Mouse (Mus musculus) neural tube, embryonic 13.5 days (tissue): ENCODE measurements around the gene Vps26c. TPM values are rescaled to one million over a fixed set of nuclear protein-coding genes. Genes with fewer than 3 reads are reported as not detected.

Experiments used
- ATAC-seq: fragments of 200-750 bp; cut with Nextera tagmentation; 2 replicates; pipeline ENCODE4 v1.8.0; 2017; ENCODE audit warnings: low read depth, mild to moderate bottlenecking, moderate TSS enrichment, moderate library complexity
- H3K27ac ChIP-seq: fragments of 300-500 bp; sonication (generic); replicated peaks from 2 replicates; pipeline ENCODE4 v1.5.1; 2015; ENCODE audit warnings: moderate library complexity, mild to moderate bottlenecking, inconsistent platforms
- H3K27me3 ChIP-seq: fragments of 300-500 bp; sonication (generic); 2 replicates; pipeline ENCODE4 v1.6.1; 2015; ENCODE audit warnings: mild to moderate bottlenecking, inconsistent platforms
- H3K36me3 ChIP-seq: fragments of 300-500 bp; sonication (generic); 2 replicates; pipeline ENCODE4 v1.6.1; 2015; ENCODE audit warnings: mild to moderate bottlenecking, inconsistent platforms
- H3K4me1 ChIP-seq: fragments of 300-500 bp; sonication (generic); replicated peaks from 2 replicates; pipeline ENCODE4 v1.6.1; 2015; ENCODE audit warnings: inconsistent platforms
- H3K4me2 ChIP-seq: fragments of 300-500 bp; sonication (generic); 2 replicates; pipeline ENCODE4 v1.6.1; 2015; ENCODE audit warnings: inconsistent platforms, mild to moderate bottlenecking, moderate library complexity
- H3K4me3 ChIP-seq: fragments of 300-500 bp; sonication (generic); 2 replicates; pipeline ENCODE4 v1.5.1; 2015; ENCODE audit warnings: mild to moderate bottlenecking, inconsistent platforms
- H3K9ac ChIP-seq: fragments of 300-500 bp; sonication (generic); 2 replicates; pipeline ENCODE4 v1.6.1; 2015; ENCODE audit warnings: moderate library complexity, mild to moderate bottlenecking, inconsistent platforms
- H3K9me3 ChIP-seq: fragments of 300-500 bp; sonication (generic); 2 replicates; pipeline ENCODE4 v1.6.1; 2016; ENCODE audit warnings: inconsistent platforms
- WGBS: fragments of 180-500 bp; shearing (Covaris S2); methylation state at CpG from one replicate; pipeline ENCODE4 v1.1.7; 2015; 5-methylcytosine and 5-hydroxymethylcytosine counted together
- polyA plus RNA-seq: library from polyadenylated mRNA; unstranded; fragments of >200 nt; fragmentation: Nextera tagmentation; extraction: Ambion mirVana; gene quantifications from 2 replicates; pipeline ENCODE4 v1.2.1, GENCODE M21; 2015

Vps26c gene
- polyA plus RNA-seq, 1 experiment from 2014 or later, result 74.6 TPM

DNA sequence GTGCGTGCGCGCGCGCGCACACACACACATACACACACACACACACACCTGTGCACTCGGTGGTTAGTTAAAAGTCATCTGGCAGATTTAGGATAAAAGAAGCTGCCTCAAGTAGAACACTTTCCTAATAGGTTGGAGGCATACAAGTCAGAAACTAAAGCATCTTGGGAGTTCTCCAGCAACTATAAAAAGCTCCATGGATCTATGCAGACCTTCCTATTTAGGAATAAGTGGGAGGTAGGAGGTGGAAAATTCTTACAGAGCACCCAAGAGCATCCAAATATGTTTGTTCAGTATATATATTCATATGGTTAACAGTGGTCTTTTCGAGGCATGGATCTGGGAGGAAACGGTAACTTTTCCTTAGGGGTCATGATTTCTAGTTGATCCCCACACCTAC, 13.5 kb upstream of the Vps26c start:
- no peaks in the 10 kb centered on the region for H3K9me3 ChIP-seq

DNA sequence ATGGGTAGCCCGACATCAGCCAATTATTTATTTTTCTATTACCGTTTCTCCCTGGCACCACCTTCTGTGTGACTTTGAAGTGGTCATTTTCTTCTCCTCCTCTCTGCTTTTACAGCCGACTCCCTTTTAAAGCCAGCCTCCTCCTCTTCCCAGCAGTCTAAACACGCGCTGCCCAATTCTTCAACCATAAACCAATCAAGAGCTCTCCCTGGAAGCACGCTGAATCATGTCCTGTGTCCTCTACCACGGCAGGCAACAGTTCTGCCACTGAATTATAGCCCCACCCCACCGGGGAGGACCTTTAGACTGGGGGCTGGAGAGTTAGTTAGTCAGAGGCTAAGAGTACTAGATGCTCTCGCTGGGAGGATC, 10.5 kb upstream of the Vps26c start:
- Histone ChIP-seq H3K4me1 (no peaks in the 10 kb centered on the region; the same call in 1 of the 2 replicates), H3K27ac (no peak overlapping the region), H3K27me3 (no peaks in the 10 kb centered on the region), H3K4me2 (no peak overlapping the region), H3K9me3 (no peaks in the 10 kb centered on the region), H3K4me3 (no peak overlapping the region), H3K36me3 (no peaks in the 10 kb centered on the region), H3K9ac (no peak overlapping the region)
- WGBS, result 9% methylated on average over 9 of the region's 9 CpGs
- no peak for ATAC-seq

More for the DNA sequence above, 13.5 kb upstream of the Vps26c start:
- H3K4me3 ChIP-seq, result no peak overlapping the region
- H3K36me3 ChIP-seq, result no peaks in the 10 kb centered on the region
- H3K9ac ChIP-seq, result no peak overlapping the region
- 97% methylated on average over 9 of the region's 9 CpGs for WGBS
- no peaks in the 10 kb centered on the region for H3K27me3 ChIP-seq
- no peak for ATAC-seq
- H3K4me2 ChIP-seq, result no peak overlapping the region
- no peaks in the 10 kb centered on the region; the same call in 1 of the 2 replicates for H3K4me1 ChIP-seq
- H3K27ac ChIP-seq, result no peak overlapping the region

DNA sequence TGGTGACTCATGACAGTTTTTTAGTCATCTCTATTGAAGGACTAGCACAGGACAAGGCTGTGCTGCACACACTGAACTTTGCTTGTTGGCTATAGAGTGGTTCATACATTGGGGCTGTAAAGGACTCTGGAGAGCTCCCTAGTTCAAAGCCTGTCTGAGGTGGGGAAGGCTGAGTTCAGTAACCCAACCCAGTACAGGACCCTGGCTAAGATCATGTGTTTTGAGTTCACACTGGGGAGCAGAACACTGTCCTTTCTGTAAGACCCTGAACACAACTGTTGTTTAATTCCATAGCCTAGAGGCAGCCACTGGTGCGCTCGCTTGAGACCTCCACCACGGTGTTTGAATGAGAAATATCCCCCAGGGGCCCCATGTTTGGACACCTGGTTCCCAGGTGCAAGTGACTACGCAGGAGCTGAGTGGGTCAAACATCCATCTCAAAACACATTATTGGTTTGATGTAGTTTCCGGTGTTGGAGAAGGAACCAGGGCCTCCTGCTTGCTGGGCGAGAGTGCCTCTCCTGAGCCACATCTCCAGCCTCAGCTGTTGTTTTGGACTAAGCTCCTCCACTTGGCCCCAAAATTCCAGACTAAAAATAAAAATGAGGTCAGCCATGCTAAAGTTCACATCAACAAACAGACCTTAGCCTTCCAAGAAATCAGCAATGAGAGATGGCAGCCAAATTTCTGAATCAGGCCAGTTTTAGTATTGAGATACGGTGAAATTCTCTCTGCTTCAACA, 10.0 kb upstream of the Vps26c start:
- WGBS, result 63% methylated on average over 7 of the region's 7 CpGs
- Histone ChIP-seq H3K4me1 (no peaks in the 10 kb centered on the region; the same call in 1 of the 2 replicates), H3K36me3 (no peaks in the 10 kb centered on the region), H3K4me2 (no peak overlapping the region), H3K27me3 (no peaks in the 10 kb centered on the region), H3K4me3 (no peak overlapping the region), H3K9ac (no peak overlapping the region), H3K9me3 (no peaks in the 10 kb centered on the region), H3K27ac (no peak overlapping the region)
- ATAC-seq, result no peak

DNA sequence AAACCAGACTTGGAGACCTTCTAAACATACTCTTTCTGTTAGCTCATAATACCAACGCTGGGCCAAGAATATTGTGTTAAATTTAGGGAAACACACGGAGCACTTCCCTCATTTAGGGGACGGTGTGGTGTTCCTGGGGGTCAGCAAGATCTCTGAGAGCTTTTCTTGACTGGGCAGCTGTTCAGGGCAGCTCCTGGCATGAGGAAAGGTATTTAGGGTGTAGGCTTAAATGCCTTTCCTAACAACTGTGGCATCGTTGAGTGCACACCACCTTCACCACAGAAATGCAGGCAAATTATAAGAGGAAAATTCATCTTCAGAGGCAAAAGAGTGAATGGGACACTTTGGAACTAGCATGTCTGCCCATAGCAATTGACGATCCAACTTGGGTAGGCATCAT, 9.1 kb upstream of the Vps26c start:
- no peak for ATAC-seq
- WGBS, result 87% methylated on average over 5 of the region's 5 CpGs
- Histone ChIP-seq H3K27me3 (no peaks in the 10 kb centered on the region), H3K27ac (no peak overlapping the region), H3K4me1 (no peaks in the 10 kb centered on the region; the same call in 1 of the 2 replicates), H3K4me3 (no peak overlapping the region), H3K36me3 (no peaks in the 10 kb centered on the region), H3K9ac (no peak overlapping the region), H3K9me3 (no peaks in the 10 kb centered on the region), H3K4me2 (no peak overlapping the region)

DNA sequence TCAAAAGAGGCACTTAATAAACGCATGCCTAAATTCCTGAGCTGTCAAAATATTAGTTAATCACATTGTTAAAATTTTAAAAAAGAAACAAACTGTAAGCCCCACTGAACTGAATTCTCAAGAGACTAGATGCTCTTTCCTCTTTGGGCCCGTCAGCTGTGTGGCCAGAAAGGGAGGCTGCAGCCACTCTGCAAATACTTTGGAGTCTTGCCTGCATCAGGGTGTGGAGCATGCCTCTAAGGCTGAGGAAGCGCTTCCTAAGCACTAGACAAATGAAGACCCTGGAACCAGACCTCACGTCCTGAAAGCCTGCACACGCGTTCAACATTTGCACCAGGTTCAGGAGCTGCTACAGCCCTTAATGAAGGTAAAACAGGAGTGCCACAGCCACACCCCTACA, 7.0 kb upstream of the Vps26c start:
- Histone ChIP-seq H3K4me3 (no peak overlapping the region), H3K9me3 (no peaks in the 10 kb centered on the region), H3K4me1 (no peaks in the 10 kb centered on the region; the same call in 1 of the 2 replicates), H3K27ac (no peak overlapping the region), H3K4me2 (no peak overlapping the region), H3K9ac (no peak overlapping the region), H3K36me3 (no peaks in the 10 kb centered on the region), H3K27me3 (no peaks in the 10 kb centered on the region)
- 85% methylated on average over 6 of the region's 6 CpGs for WGBS
- ATAC-seq, result no peak

- no peak overlapping the region for H3K4me3 ChIP-seq
- H3K9me3 ChIP-seq, result no peaks in the 10 kb centered on the region
- no peak overlapping the region for H3K27ac ChIP-seq
- peaks cover 11% of the 10 kb centered on the region for H3K4me1 ChIP-seq
- no peak overlapping the region for H3K9ac ChIP-seq
- no peaks in the 10 kb centered on the region for H3K27me3 ChIP-seq
- whole genome bisulfite sequencing, result 80% methylated on average over 4 of the region's 4 CpGs
- no peak for ATAC-seq
- H3K36me3 ChIP-seq, result no peaks in the 10 kb centered on the region
- no peak overlapping the region for H3K4me2 ChIP-seq
Measured at GRCm38 (mm10) chr16:94531268-94531667, 4.6 kb upstream of the Vps26c start.

GRCm38 (mm10) chr16:94527546-94527945, 916 bp upstream of the Vps26c start:
- H3K27me3 ChIP-seq, result no peaks in the 10 kb centered on the region
- H3K9ac ChIP-seq, result peak overlapping the region; percentile 86
- no peak for ATAC-seq
- no peaks in the 10 kb centered on the region for H3K9me3 ChIP-seq
- 68% methylated on average over 3 of the region's 3 CpGs for WGBS
- H3K27ac ChIP-seq, result peak overlapping the region; percentile 95
- peaks cover 35% of the 10 kb centered on the region for H3K4me1 ChIP-seq
- no peaks in the 10 kb centered on the region for H3K36me3 ChIP-seq
- H3K4me2 ChIP-seq, result peak overlapping the region; percentile 70
- peak overlapping the region; percentile 90 for H3K4me3 ChIP-seq

DNA sequence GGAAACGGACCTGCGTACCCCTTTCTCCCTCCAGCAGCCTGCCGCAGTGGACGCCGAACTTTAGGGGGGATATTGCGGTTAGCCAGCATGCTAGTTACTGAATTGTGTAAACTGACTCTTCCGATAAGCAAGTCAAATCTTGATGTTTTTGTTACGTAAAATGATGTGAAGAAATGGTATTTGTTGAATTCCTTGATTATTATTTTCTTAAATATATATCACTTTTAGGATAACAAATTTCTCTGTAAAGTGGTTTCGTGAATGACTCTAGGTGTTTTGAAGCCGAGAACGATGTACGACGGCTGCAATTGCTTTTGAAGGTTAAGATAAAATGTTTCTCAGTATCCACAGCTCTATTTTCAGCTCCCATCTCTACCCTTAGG, 513 bp upstream of the Vps26c start:
- WGBS, result 8% methylated on average over 13 of the region's 13 CpGs
- H3K4me2 ChIP-seq, result peak overlapping the region; percentile 70
- peaks cover 35% of the 10 kb centered on the region for H3K4me1 ChIP-seq
- peak overlapping the region; percentile 90 for H3K4me3 ChIP-seq
- H3K27me3 ChIP-seq, result no peaks in the 10 kb centered on the region
- no peak for ATAC-seq
- H3K27ac ChIP-seq, result peak overlapping the region; percentile 95
- peak overlapping the region; percentile 86 for H3K9ac ChIP-seq
- no peaks in the 10 kb centered on the region for H3K36me3 ChIP-seq
- H3K9me3 ChIP-seq, result no peaks in the 10 kb centered on the region

DNA sequence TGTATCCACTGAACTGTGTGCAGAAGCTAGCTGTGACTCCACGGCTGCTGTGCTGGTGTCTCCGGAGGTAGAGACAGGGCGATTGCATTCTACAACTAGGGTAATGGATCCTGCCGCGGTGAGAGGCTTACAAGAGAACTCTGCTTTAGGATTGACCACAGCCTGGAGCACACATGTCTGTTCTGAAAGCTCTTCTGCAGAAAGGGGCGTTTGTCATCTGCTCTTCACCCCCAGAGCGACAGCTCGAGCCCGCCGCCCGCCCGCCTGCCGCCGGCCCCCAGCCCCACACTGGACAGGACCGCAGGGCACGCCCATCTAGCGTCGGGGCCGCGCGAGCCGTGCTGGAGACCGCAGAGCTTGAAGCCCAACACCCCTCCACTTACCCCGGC, 681 bp downstream of the Vps26c start:
- under 1% methylated on average over 24 of the region's 24 CpGs for WGBS
- Histone ChIP-seq H3K9ac (peak overlapping the region; percentile 86), H3K4me3 (peak overlapping the region; percentile 90), H3K4me2 (peak overlapping the region; percentile 80), H3K36me3 (no peaks in the 10 kb centered on the region), H3K4me1 (peaks cover 35% of the 10 kb centered on the region), H3K27me3 (no peaks in the 10 kb centered on the region), H3K27ac (peak overlapping the region; percentile 95), H3K9me3 (no peaks in the 10 kb centered on the region)
- peak; percentile 73 for ATAC-seq

DNA sequence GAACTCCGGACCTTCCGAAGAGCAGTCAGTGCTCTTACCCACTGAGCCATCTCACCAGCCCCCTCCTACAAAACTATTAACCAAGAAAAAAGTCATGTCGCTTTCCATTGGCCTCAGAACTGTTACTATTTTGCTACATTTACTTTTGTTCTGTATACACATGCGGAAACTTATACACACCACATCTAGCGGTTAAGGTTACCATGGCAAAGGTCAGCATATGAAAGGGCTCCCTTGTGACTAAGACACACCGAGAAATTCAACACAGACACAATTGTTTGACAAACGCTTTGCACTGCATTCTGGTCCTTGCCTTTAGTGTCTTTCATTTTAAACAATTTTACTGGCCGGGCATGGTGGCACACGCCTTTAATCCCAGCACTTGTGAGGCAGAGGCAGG, 1.9 kb downstream of the Vps26c start:
- H3K27me3 ChIP-seq, result no peaks in the 10 kb centered on the region
- no peaks in the 10 kb centered on the region for H3K9me3 ChIP-seq
- no peak overlapping the region for H3K27ac ChIP-seq
- H3K4me1 ChIP-seq, result peaks cover 35% of the 10 kb centered on the region
- H3K36me3 ChIP-seq, result no peaks in the 10 kb centered on the region
- ATAC-seq, result no peak
- H3K9ac ChIP-seq, result 0 out of 2 replicates have a peak overlapping the region, but pooled peaks have one; percentile 86
- WGBS, result 68% methylated on average over 9 of the region's 9 CpGs
- H3K4me3 ChIP-seq, result no peak overlapping the region
- H3K4me2 ChIP-seq, result peak overlapping the region; percentile 80

DNA sequence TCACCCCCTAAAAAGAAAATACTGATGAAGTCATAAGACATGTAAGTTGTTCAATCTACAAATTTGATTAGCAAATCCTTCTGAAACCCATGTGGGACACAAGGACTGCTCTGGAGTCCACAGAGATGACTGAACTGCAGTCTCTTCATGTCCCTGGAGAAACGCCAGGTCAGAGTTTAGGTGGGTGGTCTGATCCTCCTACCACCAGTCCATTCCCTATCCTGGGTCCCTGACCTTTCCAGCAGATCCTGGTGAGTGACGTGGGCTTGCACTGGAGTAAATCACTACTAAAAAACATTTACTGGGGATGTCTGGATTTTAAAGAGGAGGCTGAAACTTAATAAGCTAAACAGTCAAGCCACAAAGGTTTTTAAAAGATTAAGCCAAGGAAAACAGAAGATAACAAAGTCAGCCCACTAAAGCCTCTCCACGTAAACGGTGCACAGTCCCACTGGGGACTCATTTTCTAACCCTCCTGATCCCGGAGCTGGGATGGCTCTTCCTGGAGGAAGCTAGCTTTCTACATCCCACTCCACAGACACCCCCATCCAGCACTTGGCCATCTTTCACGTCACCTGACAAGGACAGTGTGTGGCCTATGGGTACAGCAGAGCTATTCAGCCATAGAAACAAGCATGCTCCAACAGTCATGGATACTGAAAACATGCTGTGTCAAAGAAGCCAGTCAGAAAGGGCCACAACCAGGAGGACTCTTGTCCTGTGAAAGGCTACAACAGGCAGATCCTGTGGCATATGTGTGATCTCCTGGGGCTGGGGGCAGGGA, 2.8 kb downstream of the Vps26c start:
- Histone ChIP-seq H3K4me3 (no peak overlapping the region), H3K27me3 (no peaks in the 10 kb centered on the region), H3K4me2 (no peak overlapping the region), H3K9ac (peak overlapping the region; percentile 18; the same call in 1 of the 2 replicates), H3K27ac (no peak overlapping the region), H3K9me3 (no peaks in the 10 kb centered on the region), H3K4me1 (peaks cover 35% of the 10 kb centered on the region), H3K36me3 (no peaks in the 10 kb centered on the region)
- no peak for ATAC-seq
- 69% methylated on average over 6 of the region's 6 CpGs for WGBS

DNA sequence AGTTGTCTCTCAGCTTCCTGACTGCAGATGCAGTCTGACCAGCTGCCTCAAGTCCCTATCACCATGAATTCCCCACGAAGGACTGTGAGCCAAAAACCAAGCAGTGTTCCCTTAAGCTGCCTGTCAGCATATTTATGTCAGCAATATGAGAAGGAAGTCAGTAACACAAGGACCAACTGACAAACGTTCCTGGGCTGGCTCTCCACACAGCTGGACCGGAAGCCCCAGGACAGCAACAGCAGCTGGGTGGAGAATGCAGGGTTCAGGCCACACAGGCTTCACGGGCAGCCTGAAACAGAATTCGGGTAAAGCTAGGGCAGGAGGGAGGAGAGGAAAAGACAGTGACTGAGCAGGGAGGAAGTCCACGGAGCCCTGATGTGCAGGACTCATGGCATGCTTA, 7.6 kb downstream of the Vps26c start:
- H3K4me1 ChIP-seq, result peaks cover 7% of the 10 kb centered on the region
- 70% methylated on average over 6 of the region's 6 CpGs for WGBS
- H3K9me3 ChIP-seq, result no peaks in the 10 kb centered on the region
- no peaks in the 10 kb centered on the region for H3K27me3 ChIP-seq
- H3K36me3 ChIP-seq, result 0 out of 2 replicates have a peak, but pooled peaks cover 6% of the 10 kb centered on the region
- no peak overlapping the region for H3K27ac ChIP-seq
- no peak overlapping the region for H3K4me2 ChIP-seq
- H3K4me3 ChIP-seq, result no peak overlapping the region
- no peak overlapping the region for H3K9ac ChIP-seq
- ATAC-seq, result no peak
